Mouse (Mus musculus) kidney, adult 2 months (tissue): ENCODE results near the gene Chst12. TPM values are rescaled to one million over a fixed set of nuclear protein-coding genes. Genes with fewer than 3 reads are reported as not detected.

Experiments
- DNase-seq: peaks from one replicate; pipeline ENCODE4 v3.0.0; 2021
- H3K27ac ChIP-seq: fragments of 200-500 bp; 2 replicates; pipeline ENCODE4 v1.5.1; 2012; ENCODE audit warnings: low read depth, low read length, control low read depth, inconsistent platforms; ENCODE audit not compliant: insufficient read depth
- H3K27me3 ChIP-seq: fragments of 200-500 bp; replicated peaks from 2 replicates; pipeline ENCODE4 v1.6.1; 2012; ENCODE audit warnings: mild to moderate bottlenecking, moderate library complexity, low read length, inconsistent platforms; ENCODE audit not compliant: control insufficient read depth, insufficient read depth
- H3K36me3 ChIP-seq: fragments of 200-500 bp; 2 replicates; pipeline ENCODE4 v1.6.1; 2012; ENCODE audit warnings: mild to moderate bottlenecking, moderate library complexity, low read length, inconsistent platforms; ENCODE audit not compliant: control insufficient read depth, insufficient read depth
- H3K4me1 ChIP-seq: fragments of 200-500 bp; 2 replicates; pipeline ENCODE4 v1.6.1; 2011; ENCODE audit warnings: low read length; ENCODE audit not compliant: control insufficient read depth, insufficient read depth
- H3K4me3 ChIP-seq: fragments of 200-500 bp; 2 replicates; pipeline ENCODE4 v1.5.1; 2011; ENCODE audit warnings: mild to moderate bottlenecking, low read depth, low read length, control low read depth; ENCODE audit not compliant: insufficient read depth
- CTCF ChIP-seq: fragments of 200-500 bp; conservative IDR thresholded peaks from 2 replicates; pipeline ENCODE4 v1.5.1; 2011; ENCODE audit warnings: low read depth, mild to moderate bottlenecking, control low read depth, low read length, moderate library complexity, mixed read lengths; ENCODE audit not compliant: insufficient read depth, insufficient read length
- POLR2A ChIP-seq: fragments of 200-500 bp; IDR thresholded peaks from one replicate; pipeline ENCODE4 v1.6.1; 2011; ENCODE audit warnings: low read depth, low read length, control low read depth
- WGBS: fragments of 180-500 bp; shearing (Covaris S2); methylation state at CpG from one replicate; pipeline ENCODE4 v1.1.7; 2018; 5-methylcytosine and 5-hydroxymethylcytosine counted together
- polyA plus RNA-seq: library from polyadenylated mRNA; depleted of rRNA; stranded (reverse); fragments of >200 nt; gene quantifications from 2 replicates; pipeline ENCODE4 v1.2.3, GENCODE M21; 2012

Gene Chst12
- polyA plus RNA-seq, 1 experiment, result 8.3 TPM

DNA sequence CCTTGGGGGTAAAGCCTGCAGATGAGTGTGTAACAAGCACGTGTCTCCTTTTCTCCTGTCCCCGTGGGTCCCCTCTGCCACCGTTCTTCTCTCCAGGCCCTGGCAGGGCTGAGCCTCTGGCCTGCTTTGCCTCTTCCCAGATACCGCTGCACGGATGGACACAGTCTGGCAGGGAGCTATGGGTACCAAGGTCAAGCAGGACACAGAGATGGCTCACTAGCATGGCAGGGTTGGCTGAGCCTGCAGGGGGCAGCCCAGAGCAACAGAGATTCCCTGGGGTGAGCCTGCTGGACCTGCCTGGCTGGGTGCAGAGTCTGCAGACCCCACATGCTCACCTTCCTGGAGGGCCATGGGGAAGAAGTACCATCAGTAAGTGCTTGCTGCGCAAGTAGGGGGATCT, 60.5 kb downstream of the Chst12 start:
- WGBS, result 64% methylated on average over 6 of the region's 6 CpGs
- H3K27ac ChIP-seq, result no peak overlapping the region
- peak; percentile 43 for DNase-seq
- TF ChIP-seq POLR2A (no peak), CTCF (peak; percentile 47; the same call in 1 of the 2 replicates)
- no peaks in the 10 kb centered on the region for H3K36me3 ChIP-seq
- H3K4me3 ChIP-seq, result no peak overlapping the region
- H3K4me1 ChIP-seq, result no peaks in the 10 kb centered on the region
- H3K27me3 ChIP-seq, result no peaks in the 10 kb centered on the region

- TF ChIP-seq CTCF, result no peak
- no peak for TF ChIP-seq POLR2A
- WGBS, result 88% methylated on average over 4 of the region's 4 CpGs
- H3K27me3 ChIP-seq, result no peaks in the 10 kb centered on the region
- no peak overlapping the region for H3K27ac ChIP-seq
- H3K4me3 ChIP-seq, result no peak overlapping the region
- DNase-seq, result no peak
- no peaks in the 10 kb centered on the region for H3K36me3 ChIP-seq
- H3K4me1 ChIP-seq, result no peaks in the 10 kb centered on the region
Observed at GRCm38 (mm10) chr5:140566271-140566670, 60.9 kb downstream of the Chst12 start.

- H3K4me1 ChIP-seq, result no peaks in the 10 kb centered on the region
- DNase-seq, result peak; percentile 75
- 45% methylated on average over 11 of the region's 11 CpGs for WGBS
- no peaks in the 10 kb centered on the region for H3K27me3 ChIP-seq
- no peak for TF ChIP-seq CTCF
- H3K27ac ChIP-seq, result no peak overlapping the region
- H3K4me3 ChIP-seq, result no peak overlapping the region
- H3K36me3 ChIP-seq, result no peaks in the 10 kb centered on the region
Observed at GRCm38 (mm10) chr5:140567321-140567720, 62.0 kb downstream of the Chst12 start.

- no peak overlapping the region for H3K4me3 ChIP-seq
- H3K27ac ChIP-seq, result no peak overlapping the region
- WGBS, result 89% methylated on average over 5 of the region's 5 CpGs
- TF ChIP-seq POLR2A, result no peak
- TF ChIP-seq CTCF, result no peak
- H3K27me3 ChIP-seq, result no peaks in the 10 kb centered on the region
- H3K36me3 ChIP-seq, result no peaks in the 10 kb centered on the region
- no peaks in the 10 kb centered on the region for H3K4me1 ChIP-seq
- no peak for DNase-seq
Observed at GRCm38 (mm10) chr5:140567751-140568150, 62.4 kb downstream of the Chst12 start.

DNA sequence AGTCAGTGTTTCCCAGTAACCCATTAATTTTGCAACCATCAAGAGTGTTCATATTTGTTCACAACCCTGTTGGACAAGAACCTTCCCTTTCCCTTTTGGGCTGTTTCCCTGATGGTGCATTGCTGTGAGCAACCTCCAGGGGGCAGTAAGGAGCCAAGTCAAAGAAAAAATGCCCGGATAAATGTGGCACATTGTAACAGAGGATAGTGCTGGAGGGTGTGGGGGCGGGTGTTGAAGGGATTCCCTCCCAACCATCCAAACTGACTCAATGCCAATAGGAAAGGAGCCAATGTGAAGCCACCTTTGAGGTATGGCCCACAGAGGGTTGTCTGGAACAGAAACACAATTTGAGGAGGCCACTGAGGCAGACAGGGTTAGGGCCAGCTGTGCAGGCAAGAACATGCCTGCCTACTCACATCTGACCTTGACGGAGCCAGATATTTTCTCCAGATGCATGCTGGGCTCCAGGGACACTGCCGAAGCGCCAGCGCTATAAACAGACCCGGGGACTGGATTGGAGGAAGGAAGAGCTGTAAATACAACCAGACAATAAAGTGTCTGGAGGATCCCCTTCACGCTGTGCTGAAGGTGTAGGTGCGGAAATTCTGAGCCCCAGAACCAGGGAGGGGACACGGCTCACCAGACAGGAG, 63.1 kb downstream of the Chst12 start:
- Histone ChIP-seq H3K27ac (no peak overlapping the region), H3K27me3 (no peaks in the 10 kb centered on the region), H3K4me1 (no peaks in the 10 kb centered on the region), H3K4me3 (no peak overlapping the region), H3K36me3 (no peaks in the 10 kb centered on the region)
- 15% methylated on average over 10 of the region's 10 CpGs for WGBS
- DNase-seq, result peak; percentile 73
- TF ChIP-seq CTCF, result peak; percentile 84
- TF ChIP-seq POLR2A, result no peak

- no peak for TF ChIP-seq CTCF
- no peak for TF ChIP-seq POLR2A
- Histone ChIP-seq H3K27ac (no peak overlapping the region), H3K4me3 (no peak overlapping the region), H3K4me1 (no peaks in the 10 kb centered on the region), H3K36me3 (no peaks in the 10 kb centered on the region), H3K27me3 (no peaks in the 10 kb centered on the region)
- no peak for DNase-seq
- WGBS, result 83% methylated on average over 16 of the region's 16 CpGs
Observed at GRCm38 (mm10) chr5:140569032-140569595, 63.8 kb downstream of the Chst12 start.

GRCm38 (mm10) chr5:140570223-140570870, 65.0 kb downstream of the Chst12 start:
- H3K36me3 ChIP-seq, result no peaks in the 10 kb centered on the region
- no peak overlapping the region for H3K4me3 ChIP-seq
- TF ChIP-seq POLR2A (no peak), CTCF (no peak)
- H3K27ac ChIP-seq, result no peak overlapping the region
- DNase-seq, result no peak
- no peaks in the 10 kb centered on the region for H3K4me1 ChIP-seq
- H3K27me3 ChIP-seq, result no peaks in the 10 kb centered on the region
- WGBS, result 89% methylated on average over 13 of the region's 13 CpGs

DNA sequence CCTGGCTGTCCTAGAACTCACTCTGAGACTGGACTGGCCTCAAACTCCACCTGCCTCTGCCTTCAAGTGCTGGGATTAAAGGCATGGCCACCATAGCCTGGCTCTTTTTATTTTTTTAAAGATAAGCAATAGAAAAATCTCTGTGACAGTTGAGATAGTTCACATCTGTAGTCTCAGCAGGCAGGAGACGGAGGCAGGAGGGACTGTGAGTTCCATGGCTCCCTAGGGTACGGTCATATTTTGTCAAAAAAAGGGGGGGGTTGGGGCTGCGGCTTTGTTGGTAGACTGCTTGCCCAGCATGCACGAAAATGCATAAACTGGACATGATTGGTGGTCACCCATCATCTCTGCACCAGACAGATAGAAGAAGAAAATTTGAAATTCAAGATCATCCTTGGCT, 65.9 kb downstream of the Chst12 start:
- H3K27ac ChIP-seq, result no peak overlapping the region
- DNase-seq, result no peak
- no peaks in the 10 kb centered on the region for H3K4me1 ChIP-seq
- no peak overlapping the region for H3K4me3 ChIP-seq
- 75% methylated on average over 4 of the region's 4 CpGs for WGBS
- no peaks in the 10 kb centered on the region for H3K27me3 ChIP-seq
- TF ChIP-seq POLR2A (no peak), CTCF (no peak)
- H3K36me3 ChIP-seq, result no peaks in the 10 kb centered on the region
